In genomic region chr1:155091374-155091841, GRCm38 (mm10) we compare ENCODE assay signal across 8 mouse cellular contexts. TPM values are rescaled to one million over a fixed set of nuclear protein-coding genes. Genes with fewer than 3 reads are reported as not detected.
DNase-seq lines count a peak whose midpoint lies in the region; ATAC-seq and TF ChIP-seq lines count a peak whose summit lies in the region.
"Had no signal": no experiment of that assay in that cellular context is flagged by ENCODE, and none has a peak within 500 bp of the region (broad histone marks: within the 10 kb centered on the region; RNA-seq: fewer than 3 reads in every experiment).

No protein-coding gene starts in this region.

- 67% methylated on average over 7 of the region's 7 CpGs for WGBS in heart, embryonic 15.5 days
- 80% methylated on average over 7 of the region's 7 CpGs for WGBS in hindbrain, embryonic 12.5 days

- intact Hi-C loops in left cerebral cortex, adult 2 months (cut with DNase I) = no loop called here

- no peaks in the 10 kb centered on the region for H3K27me3 ChIP-seq in heart, embryonic 15.5 days
- no peaks in the 10 kb centered on the region for H3K27me3 ChIP-seq in hindbrain, embryonic 12.5 days

- peak; percentile 52 to 66 for DNase-seq in left cerebral cortex, adult 2 months (ENCODE audit: extremely low spot score in 1 of 2, low spot score in 2 of 2)
- no peak for DNase-seq in left cerebral cortex, adult 11 months (ENCODE audit: low spot score)
- DNase-seq in urinary bladder, postnatal 10 days (ENCODE audit: low spot score) = no peak

- H3K36me3 ChIP-seq in heart, embryonic 15.5 days = no peaks in the 10 kb centered on the region
- H3K36me3 ChIP-seq in hindbrain, embryonic 12.5 days = no peaks in the 10 kb centered on the region

- H3K9me3 ChIP-seq in heart, embryonic 15.5 days (replicated peaks) = no peaks in the 10 kb centered on the region
- H3K9me3 ChIP-seq in hindbrain, embryonic 12.5 days (replicated peaks) = no peaks in the 10 kb centered on the region

- H3K4me2 ChIP-seq in heart, embryonic 15.5 days = no peak overlapping the region
- H3K4me2 ChIP-seq in hindbrain, embryonic 12.5 days (replicated peaks) = no peak overlapping the region

- H3K4me3 ChIP-seq in left cerebral cortex, adult 2 months = no peak overlapping the region
- H3K4me3 ChIP-seq in heart, embryonic 15.5 days = no peak overlapping the region
- no peak overlapping the region for H3K4me3 ChIP-seq in hindbrain, embryonic 12.5 days
- H3K4me3 ChIP-seq: erythroblast, embryonic 14.5 days had no signal

- no peak for TF ChIP-seq CTCF in left cerebral cortex, adult 2 months (IDR thresholded peaks at IDR 0.05)

- peak overlapping the region; percentile 79 for H3K27ac ChIP-seq in left cerebral cortex, adult 2 months
- peak overlapping the region; percentile 92 for H3K27ac ChIP-seq in heart, embryonic 15.5 days
- no peak overlapping the region for H3K27ac ChIP-seq in hindbrain, embryonic 12.5 days

- H3K9ac ChIP-seq in heart, embryonic 15.5 days = no peak overlapping the region
- H3K9ac ChIP-seq in hindbrain, embryonic 12.5 days = no peak overlapping the region

- peaks cover 65% of the 10 kb centered on the region for H3K4me1 ChIP-seq in heart, embryonic 15.5 days (replicated peaks)
- H3K4me1 ChIP-seq in hindbrain, embryonic 12.5 days = peaks cover 36% of the 10 kb centered on the region

- ATAC-seq in activated CD4-positive, CD25-positive, alpha-beta regulatory T cell, adult 4 months = peak; percentile 44
- no peak for ATAC-seq in heart, embryonic 15.5 days (replicated peaks; ENCODE audit: insufficient number of reproducible peaks, insufficient read depth, low FRiP score, low read depth)
- ATAC-seq in monocyte, adult 5-6 weeks (replicated peaks; ENCODE audit: insufficient number of reproducible peaks, low FRiP score, low TSS enrichment, poor library complexity, severe bottlenecking) = peak; percentile 91
- ATAC-seq in hindbrain, embryonic 12.5 days (ENCODE audit: low FRiP score) = no peak

RNA-seq across cellular contexts. Expression of gene Ier5, which starts 8.0 kb away (rescaled TPM):
- total RNA-seq in left cerebral cortex, adult 2 months (2021) = 10 to 100 TPM; 60.4 to 75.1 TPM
- polyA plus RNA-seq in activated CD4-positive, CD25-positive, alpha-beta regulatory T cell, adult 4 months (2017; shearing (Covaris generic)) = 1 to 10 TPM; 5.0 to 7.9 TPM
- polyA plus RNA-seq in heart, embryonic 15.5 days (2015; fragmentation: Nextera tagmentation; extraction: Ambion mirVana) = 5.0 and 5.5 TPM in 2 replicates
- 118 to 240 TPM (median 139 TPM) in 3 replicates for total RNA-seq in monocyte, adult 5-6 weeks (2017)
- polyA plus RNA-seq in hindbrain, embryonic 12.5 days (2016; fragmentation: Nextera tagmentation; extraction: Ambion mirVana) = 16.5 and 17.7 TPM in 2 replicates

RNA-seq across cellular contexts. Expression of gene Mr1, which starts 55.2 kb away (rescaled TPM):
- total RNA-seq in left cerebral cortex, adult 2 months (2021) = 1 to 10 TPM; 2.1 to 3.1 TPM
- 10 to 100 TPM; 19.1 to 20.7 TPM for polyA plus RNA-seq in activated CD4-positive, CD25-positive, alpha-beta regulatory T cell, adult 4 months (2017; shearing (Covaris generic))
- 6.6 and 7.1 TPM in 2 replicates for polyA plus RNA-seq in heart, embryonic 15.5 days (2015; fragmentation: Nextera tagmentation; extraction: Ambion mirVana)
- total RNA-seq in monocyte, adult 5-6 weeks (2017) = 8.6 to 21.8 TPM (median 18.3 TPM) in 3 replicates
- 2.1 and 2.4 TPM in 2 replicates for polyA plus RNA-seq in hindbrain, embryonic 12.5 days (2016; fragmentation: Nextera tagmentation; extraction: Ambion mirVana)
- polyA plus RNA-seq: erythroblast, embryonic 14.5 days had no signal

Comparison
In these comparisons a context has a peak if more than half of its experiments do, and no peak if none do; other contexts are left out.
1. DNase-seq: peak in left cerebral cortex, adult 2 months (2 of 2); none in left cerebral cortex, adult 11 months (single experiment) and urinary bladder, postnatal 10 days (single experiment).
2. ATAC-seq: peak in activated CD4-positive, CD25-positive, alpha-beta regulatory T cell, adult 4 months (single experiment) and monocyte, adult 5-6 weeks (single experiment); none in heart, embryonic 15.5 days (single experiment) and hindbrain, embryonic 12.5 days (single experiment).